Mouse (Mus musculus) cerebellum, postnatal 14 days (tissue): ENCODE measurements around the gene Sec63.

ENCODE experiments used
- DNase-seq, 2 experiments: peaks; one replicate each; pipeline ENCODE4 v3.0.0; 2021; ENCODE audit warnings: mixed read lengths in 2 of 2

The Sec63 gene

DNA sequence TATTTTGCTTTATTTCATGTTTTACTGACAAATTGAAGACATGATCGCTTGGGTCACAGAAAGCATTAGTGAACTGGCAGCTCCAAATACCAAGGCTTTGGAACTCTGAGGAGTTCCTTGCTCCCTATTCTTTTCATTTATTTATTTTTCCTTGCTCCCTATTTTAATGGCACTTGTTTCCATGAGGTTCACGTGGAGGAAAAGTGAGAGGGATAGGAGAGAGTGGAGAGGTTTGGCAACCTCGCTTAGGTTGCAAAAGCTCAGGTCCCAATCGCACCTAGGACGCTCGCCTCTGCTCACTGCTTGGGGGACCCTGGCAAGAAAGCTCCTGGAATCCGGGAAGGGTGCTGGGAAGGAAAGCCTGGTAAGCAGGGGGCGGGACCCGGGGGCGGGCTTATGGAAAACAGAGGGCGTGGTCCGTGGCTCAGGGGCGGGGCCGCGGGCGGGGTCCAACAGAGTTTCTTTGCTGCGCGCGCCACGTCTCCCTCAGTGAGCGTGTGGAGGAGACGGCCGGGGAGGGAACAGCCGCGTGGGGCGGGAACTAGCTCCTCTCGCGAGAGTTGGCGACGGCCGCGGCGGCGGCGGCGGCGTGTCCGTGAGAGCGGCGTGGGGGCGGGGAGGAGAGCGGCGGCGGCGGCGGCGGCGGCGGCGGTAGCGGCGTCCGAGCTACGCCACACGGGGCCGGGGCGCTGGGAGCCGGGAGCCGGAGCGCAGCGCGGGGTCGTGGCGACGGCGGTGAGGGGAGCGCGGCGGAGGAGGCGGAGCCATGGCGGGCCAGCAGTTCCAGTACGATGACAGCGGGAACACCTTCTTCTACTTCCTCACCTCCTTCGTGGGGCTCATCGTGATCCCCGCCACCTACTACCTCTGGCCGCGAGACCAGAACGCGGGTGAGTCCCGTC is at the start of gene Sec63:
Gene Sec63, plus strand, starts transcription at position 498 of the 902 bp plus-strand sequence.
- peak; percentile 99 for DNase-seq

DNA sequence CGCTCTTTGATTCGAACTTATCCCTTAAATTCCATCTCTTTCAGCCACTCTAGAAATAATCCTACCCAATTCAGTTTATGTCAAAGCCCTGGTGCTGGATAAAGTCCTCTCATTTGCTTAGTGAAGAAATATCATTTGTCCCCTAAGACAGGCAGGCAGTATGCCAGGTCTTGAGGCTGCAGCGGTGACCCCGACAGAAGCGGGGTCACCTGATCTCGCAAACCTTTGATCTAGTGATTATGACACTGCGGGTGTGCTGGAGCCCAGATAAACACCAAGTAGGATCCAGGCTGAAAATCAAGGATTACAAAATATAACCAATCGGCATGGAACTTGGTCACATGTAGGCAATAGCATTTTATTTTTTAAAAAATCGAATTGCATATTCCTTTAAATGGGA is 46.6 kb upstream of the Sec63 start:
- DNase-seq = no peak

DNA sequence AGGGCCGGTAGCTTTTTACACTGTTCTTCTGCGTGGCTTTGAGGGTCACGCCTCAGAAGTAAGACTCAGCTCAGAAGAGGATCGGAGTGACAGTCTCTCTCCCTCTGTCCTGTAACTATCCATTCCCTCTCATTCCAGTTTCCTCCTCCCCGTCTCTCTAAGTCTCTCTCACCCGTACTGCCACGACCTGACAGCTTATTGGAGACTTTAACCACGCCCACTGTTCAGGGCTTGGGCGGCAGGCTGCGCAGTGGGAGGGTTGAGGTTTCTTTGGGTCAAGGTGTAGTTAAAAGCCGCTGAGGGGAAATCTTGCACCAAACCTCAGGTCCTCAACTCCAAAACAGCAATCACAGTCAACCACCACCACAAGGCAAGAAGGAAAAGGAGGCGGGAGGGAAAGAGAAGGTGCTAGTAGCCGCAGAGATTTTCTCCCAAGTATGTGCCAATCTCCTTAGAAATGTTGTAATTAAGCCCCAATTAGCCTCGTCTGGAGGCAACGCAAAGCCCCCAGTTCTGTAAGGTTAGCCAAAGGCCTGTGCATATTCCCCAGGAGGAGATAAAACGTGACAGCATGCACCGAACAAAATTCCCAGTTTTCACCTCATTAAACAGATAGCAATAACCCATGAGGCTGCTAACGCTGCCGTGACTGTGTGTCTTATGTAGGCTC is 45.8 kb upstream of the Sec63 start:
- DNase-seq = no peak

DNA sequence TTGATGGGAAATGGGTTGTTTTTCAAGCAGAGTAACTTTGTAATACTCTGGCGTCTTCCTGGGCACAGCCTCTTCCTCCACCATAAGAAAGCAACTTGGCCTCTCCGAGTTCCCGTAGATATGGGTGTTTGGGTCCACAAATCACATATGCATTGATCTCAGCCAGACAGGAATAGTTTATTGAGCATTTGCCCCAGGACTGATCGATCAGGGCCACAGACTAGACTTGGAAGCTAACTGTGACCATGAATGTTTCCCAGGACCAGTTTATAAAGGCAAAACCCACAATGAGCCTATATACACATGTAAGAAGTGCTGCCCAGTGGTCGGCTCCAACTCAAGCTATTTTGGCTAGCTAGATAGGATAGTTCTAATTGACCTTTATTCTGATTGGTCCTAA is 39.2 kb upstream of the Sec63 start:
- no peak for DNase-seq

DNA sequence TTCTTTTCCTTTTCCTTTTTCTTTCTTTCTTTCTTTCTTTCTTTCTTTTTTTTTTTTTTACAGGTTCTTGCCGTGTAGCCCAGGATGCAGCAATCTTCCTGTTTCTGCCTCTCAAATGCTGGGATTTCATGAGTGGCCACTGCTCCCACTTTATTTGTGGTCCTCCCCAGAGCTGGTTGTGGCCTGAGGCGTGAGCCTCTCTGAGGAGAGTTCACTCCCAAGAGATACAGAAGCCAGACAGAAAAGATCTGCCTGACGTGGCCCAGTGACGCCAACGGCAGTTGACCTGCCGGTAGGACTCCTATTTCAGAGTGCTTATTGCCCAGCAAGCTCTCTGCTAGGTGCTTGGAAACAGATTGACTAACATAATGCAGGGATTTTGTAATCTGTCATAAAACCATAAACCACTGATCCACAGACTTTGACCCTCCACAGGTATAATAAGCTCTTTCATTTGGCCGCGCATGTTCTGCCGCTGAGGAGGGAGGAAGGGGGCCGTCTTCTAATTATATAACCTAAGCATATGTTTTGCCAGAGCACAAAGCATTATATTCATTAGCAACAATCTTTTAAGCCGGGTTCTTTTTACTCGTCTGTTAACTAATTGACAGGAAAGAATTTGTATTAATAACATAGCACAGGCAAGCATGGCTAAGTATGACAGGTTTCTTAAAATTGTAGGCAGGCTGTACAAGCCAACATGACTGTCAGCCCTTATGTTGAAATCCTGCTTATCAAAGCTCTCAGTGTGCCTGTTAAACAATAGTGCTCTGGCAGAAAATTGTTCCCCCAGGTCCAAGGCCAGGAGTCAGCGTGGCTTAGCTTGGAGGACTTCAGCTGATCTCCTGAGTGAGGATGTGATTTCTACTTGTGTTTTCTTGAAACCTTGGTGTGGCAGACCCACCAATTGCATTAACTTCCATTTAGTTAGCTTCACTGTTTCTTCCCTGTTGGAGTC is 37.7 kb upstream of the Sec63 start:
- no peak for DNase-seq

DNA sequence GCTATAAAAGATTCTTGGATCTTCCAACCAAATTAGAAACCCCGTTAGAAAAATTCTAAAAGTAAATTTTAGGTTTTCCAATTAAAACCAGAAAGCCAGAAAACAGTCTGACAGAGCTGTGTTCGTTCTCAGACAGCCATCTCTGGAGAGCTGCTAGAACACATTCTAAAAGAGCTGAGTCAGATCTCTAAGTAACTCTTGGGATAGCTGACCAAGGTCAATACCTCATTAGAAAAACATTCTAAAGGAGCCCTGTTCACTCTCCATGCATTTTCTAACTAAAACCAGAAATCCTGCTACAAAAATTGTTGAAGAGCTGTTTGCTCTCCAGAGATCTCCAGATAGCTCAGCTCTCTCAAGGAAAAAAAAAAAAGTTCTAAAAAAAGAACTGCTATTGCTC is 31.7 kb upstream of the Sec63 start:
- DNase-seq = no peak

DNA sequence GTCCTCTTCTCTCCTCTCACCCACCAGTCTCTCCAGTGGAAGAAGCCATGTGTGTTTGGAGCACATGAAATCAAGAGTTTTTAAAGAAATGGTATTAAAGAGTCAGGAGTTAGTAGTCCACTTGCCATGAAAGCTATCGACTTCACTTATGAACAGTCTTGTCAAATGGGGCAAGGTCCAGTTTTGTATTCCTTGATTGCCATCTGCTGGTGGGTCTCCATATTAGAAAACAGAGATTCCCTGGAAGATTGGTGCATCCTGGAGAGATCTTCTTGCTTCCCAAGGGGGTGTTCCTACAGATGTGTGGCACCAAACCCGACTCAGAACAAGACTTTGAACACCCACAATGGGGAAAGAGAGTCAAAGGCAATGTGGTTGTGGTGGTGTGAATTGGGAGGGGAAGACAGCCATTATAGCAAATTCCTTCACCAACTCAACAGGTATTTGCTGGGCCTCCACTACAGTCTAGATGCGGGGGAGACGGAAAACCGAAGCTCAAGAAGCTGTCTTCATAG is 26.7 kb upstream of the Sec63 start:
- peak; percentile 58 to 62 for DNase-seq

DNA sequence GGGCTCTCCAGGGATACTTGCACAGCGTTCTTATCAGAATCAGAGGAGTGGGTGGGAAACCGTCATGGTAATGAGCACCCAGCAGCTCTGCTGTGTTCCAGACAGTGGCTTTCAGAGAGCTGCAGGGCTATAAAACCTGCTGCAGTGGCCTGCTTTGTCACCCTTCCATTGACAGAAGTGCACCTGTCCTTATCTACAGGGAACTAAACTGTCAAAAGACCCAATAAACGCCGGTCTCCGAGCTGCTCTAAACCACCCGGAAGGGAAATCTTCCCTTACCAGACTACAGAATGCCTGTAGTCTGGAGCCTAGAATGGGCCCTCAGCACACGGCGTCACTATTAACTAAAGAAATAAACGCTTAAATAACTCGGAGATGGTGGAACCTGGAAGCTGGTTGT is 9.5 kb upstream of the Sec63 start:
- no peak for DNase-seq

DNA sequence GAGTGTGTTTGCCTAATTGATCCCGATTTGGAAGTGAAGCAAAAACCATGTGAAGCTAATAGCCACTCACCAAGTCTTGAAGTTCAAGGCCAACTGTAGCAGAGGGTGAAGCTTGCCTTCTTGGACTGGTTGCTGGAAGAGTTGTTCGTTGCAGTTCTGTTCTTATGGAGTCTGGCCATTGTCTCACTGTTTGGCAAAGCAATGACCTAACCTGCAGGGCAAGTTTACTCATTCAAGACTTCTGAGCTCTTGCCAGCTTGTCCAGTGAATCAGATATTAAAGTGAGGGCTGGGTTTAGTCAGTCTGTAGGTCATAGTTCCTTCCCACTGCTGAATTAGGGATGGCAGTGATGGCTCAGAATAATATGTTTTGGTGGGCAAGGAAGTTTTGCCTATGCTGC is 7.0 kb upstream of the Sec63 start:
- DNase-seq = no peak

DNA sequence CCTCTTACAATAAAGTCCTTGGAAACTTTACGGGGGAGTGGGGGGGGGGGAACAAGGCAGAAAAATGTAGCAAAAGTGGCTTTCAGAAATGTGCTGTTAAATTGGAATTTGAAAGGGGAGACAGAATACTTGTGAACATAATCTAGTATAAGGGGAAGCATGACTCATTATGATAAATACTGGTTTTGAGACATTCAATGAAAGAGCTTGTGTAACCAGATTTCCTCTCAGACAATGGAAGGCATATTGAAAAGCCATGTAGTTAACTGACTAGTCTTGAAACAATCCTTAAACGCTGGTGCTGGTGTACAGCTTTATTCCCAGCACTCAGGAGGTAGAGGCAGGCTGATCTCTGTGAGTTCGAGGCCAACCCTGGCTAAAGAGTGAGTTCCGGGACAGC is 1.6 kb upstream of the Sec63 start:
- no peak for DNase-seq

DNA sequence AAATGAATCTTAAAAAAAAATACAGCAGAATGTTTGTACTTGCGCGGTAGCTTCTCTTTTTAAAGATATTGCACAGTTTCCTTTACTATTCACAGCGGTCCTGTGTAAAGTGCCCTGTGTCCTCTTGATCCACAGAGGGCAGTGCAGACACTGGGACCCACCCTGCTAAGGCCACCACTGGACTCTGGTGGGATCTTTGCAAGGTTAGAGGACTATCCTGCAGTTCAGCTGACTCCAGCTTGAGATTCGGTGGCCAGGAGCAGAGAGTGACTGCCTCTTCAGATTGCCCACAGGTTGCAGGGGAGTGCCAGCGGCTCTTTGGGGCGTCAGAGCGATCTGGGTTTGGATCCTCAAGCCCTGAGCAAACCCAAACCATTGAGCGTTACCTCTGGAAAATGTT is 967 bp upstream of the Sec63 start:
- peak; percentile 17 to 18 for DNase-seq

DNA sequence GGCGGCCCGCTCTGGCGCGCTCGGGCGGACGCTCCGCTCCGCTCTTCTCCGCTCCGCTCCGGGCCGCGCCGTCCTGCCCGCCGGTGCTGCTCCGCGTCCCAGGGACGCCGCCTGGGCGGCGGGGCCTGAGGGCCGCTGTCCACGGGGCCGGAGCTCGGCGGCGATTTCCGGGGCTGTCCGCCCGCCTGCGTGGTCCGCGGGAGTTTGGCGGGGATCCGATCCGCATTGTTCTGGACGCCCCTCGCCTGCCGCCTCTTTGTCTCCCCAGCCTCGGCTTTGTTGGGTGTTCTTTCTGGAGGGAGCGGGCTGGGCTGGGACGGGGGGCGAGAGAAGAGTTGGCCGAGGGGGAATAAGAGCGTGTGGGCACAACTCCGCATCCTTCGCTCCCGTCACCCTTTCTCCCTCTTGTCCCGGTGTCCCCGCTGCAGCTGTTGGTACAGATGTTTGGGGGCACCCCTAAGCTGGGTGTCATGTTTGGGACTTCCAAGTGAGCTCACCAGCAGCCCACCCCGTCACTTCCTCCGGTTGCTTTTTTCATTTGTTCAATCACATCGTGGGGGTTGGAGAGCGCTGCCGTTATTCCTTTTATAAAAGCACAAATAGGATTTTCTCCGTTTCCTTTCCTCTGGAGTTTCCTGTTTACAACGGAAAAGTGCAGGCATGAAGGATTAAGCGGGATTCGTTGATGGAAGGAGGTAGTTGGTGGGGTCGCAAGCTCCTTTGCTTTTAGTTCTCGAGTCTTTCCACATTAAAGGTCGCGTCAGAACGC is 789 bp downstream of the Sec63 start:
- DNase-seq = peak in 1 of 2 experiments; percentile 63

DNA sequence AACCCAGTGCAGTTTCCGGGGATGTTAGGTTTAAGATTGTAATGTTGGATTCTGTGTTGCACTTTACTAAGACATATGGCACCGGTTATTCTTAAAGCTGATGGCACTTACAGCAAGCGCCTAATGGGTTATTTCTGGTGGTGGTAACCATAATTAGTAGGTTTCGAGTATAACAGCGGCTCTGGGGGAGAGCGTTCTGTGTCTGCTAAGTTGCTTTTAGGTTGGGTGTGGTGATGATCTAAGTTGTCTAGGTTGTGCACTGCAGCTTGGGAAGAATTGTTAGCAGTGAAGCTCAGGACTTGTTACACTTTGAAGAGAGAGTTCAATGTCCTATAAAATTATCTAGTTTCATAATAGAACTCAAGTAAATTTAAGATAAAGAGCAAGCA is 1.4 kb downstream of the Sec63 start:
- DNase-seq = no peak

DNA sequence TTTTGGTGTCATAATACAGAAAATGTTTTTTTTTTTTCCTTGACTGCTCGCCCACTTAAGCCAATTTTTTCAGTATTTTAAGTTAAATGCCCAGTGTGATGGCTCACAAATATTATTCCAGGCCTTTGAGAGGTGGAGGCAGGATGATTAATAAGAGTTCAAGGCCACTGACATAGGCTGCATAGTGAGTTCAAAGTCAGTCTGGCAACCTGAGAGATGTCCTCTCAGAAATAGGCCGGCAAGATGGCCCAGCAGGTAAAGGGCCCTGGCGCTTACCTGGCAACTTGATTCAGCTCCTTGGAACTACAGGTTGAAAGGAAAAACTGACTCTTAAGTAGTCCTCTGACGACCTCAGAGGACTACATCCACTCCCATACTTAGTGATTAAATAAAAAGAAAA is 1.9 kb downstream of the Sec63 start:
- DNase-seq = no peak

DNA sequence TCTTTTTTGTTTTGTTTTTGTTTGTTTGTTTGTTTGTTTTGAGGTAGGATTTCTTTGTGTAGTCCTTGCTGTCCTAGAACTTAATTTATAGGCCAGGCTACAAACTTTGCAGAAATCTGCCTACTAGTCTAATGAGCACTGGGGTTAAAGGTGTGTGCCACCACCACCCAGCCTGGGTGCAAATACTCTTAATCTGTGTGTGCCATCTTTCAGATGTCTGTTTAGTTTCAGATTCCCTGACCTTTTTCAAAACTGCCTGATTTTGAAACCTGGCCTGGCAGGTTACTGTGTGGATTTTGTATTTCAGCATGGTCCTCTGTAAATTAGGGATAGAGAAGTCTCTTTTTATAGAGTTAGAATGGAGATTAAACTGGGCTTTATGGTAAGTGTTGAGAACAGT is 4.0 kb downstream of the Sec63 start:
- DNase-seq = no peak

DNA sequence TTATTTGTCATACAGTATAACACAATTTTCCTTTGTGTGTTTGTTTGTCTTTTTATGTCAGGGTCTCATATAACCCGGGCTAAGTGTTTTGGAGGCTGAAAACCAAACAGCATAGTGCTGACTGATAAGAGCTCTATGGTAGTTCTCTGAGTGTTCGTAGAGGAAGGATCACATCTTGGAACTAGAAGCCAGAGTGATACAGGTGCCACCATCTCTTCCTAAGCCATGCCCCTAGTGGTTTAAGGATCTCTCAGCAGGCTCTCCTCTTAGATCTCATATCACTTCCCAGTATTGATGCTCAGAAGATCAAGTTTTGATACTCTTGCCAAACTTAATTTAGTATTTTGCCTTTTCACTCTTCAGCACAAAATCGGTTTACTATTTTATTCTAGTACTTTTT is 14.2 kb downstream of the Sec63 start:
- no peak for DNase-seq

DNA sequence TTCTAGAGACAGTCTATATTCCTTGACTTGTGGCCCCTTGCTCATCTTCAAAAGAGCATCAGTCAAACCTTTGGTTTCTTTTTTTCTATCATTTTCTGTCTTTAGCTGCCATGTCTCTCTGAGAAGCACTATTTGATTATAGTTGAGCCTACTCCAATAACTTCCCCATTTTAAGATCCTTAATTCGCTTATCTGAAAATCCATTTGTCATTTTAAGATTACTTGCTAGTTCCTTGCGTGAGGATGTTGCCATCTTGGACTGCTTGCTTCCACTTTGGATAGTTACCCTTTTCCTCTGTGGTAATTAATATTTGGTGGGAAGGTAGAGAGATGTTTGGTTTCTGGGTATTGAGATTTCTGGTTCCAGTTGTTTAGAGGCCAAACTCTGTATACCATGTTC is 19.5 kb downstream of the Sec63 start:
- DNase-seq = no peak

DNA sequence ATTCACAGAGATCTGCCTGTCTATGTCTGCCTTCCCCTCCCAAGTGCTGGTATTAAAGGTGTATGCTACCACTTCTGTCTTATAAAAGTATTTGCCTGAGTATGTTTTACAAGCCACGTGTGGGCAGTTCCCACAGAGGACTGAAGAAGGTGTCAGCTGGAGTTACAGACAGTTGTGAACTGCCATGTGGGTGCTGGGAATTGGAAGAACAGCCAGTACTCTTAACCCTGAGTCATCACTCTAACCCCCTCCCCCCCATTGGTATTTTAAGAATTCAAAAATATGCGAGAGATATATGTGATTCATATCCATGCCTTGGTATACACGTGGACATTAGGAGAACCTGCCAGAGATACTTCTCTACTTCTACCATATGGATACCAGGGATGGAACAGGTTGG is 20.4 kb downstream of the Sec63 start:
- no peak for DNase-seq

DNA sequence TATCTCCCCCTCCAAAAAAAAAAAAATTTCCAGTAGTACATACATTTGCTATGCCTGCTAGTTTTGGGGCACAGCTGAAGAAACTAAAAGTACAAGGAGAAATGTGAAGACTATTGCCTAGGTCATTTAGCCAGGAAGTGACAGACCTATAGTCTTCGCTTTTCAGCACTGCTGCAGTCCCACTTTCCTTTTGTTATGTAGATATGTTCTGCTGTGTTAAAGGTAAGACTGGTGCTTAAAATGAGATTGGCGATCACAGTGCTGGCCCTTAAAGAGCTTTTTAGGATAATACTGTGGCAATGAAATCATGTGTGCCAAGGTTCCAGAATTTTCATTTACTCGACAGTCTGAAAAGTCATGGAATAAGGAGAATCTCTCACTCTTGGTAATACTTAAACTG is 39.6 kb downstream of the Sec63 start:
- no peak for DNase-seq

DNA sequence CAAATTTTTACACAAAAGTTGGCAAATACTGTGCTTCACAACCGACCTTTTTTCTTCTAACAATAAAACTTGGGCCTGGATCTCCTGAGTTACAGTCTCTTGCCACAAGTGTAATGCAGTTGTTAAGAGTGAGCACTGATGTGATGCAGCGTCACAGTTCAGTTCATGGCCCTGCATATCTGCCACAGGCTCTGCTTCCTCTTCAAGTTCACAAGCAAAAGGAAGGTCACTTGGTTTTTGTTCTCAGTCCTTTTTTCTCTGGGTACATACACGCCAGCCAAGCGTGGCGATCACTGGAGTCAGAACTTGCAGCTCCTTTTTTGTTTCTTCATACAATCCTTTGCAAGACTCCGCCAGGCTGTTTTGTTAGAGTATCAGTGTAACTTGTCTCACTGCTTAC is 64.6 kb downstream of the Sec63 start:
- no peak for DNase-seq

DNA sequence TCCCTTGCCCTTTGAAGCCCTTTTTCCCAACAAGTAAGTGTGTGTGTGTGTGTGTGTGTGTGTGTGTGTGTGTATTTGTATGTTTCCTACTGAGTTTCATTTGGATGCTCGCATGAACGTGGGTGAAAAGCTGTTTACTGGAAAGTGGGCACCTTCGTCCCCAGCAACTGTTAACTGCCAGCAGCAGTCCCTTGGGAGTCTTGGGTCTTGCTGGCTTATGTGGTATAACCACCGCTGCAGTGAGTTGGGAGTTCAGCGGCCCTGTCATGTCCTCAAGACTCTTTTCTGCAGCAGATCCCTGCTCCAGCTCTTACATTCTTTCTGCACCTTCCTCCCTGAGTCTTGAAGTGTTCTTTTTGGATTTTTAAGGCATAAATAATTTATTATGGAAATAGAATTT is 65.9 kb downstream of the Sec63 start:
- DNase-seq = no peak

DNA sequence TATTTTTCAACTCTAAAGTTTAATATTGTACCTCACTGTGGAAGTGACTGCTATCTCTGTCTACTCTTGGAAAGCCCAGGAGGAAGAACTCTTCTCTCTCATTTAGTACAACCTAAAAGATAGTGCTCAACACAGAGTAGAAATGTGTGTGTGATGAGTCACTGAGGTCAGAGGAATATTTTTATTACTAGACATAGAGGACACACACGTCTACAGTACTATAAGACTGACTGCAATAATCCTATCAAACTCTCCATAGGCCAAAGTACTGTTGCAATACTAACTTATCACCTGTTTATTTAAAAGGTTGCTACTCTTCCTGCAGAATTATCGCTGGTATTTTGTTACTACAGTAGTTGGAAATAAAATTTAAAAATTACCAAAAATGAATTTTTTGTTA is 68.7 kb downstream of the Sec63 start:
- no peak for DNase-seq
